Mouse (Mus musculus): ENCODE measurements around the gene Kctd2.

- TF ChIP-seq CTCF (IDR thresholded peaks at IDR 0.05; ENCODE audit: control insufficient read depth, insufficient read depth, low read length) (no peak), POLR2A (IDR thresholded peaks at IDR 0.05; ENCODE audit: borderline replicate concordance, control insufficient read depth, low read depth, low read length) (no peak)
These were observed 33.4 kb downstream of the Kctd2 start for GRCm38 (mm10) chr11:115453306-115453705.

Data from bone marrow, adult 2 months (tissue).